Mouse (Mus musculus): ENCODE results near the gene Nup160. TPM values are rescaled to one million over a fixed set of nuclear protein-coding genes. Genes with fewer than 3 reads are reported as not detected.

The Nup160 gene
- polyA plus RNA-seq, 1 experiment from 2014 or later, result 8.9 TPM

DNA sequence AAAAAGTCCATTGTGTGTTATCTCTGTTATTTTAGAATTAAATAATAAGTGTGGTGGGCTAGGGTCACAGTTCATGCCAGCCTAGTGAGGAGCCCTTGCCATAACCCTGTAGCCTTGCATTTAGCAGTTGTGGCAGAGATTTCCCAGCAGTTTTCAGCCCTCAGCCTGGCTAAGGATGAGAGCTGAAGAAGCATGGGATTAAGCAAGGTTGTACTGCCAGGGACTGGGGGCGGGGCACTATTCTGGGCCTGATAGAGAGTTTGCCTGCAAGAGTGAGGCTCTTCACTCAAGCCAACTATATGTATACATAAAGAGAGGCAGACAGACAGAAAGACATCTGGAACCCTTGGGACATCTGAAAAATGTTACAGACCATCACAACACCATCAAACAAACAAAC, 18.0 kb upstream of the Nup160 start:
- TF ChIP-seq CTCF (IDR thresholded peaks at IDR 0.05; ENCODE audit: low read depth), result no peak
- no peaks in the 10 kb centered on the region for H3K36me3 ChIP-seq (ENCODE audit: control insufficient read depth, insufficient read depth)
- 92% methylated on average over 1 of the region's 1 CpGs for WGBS

DNA sequence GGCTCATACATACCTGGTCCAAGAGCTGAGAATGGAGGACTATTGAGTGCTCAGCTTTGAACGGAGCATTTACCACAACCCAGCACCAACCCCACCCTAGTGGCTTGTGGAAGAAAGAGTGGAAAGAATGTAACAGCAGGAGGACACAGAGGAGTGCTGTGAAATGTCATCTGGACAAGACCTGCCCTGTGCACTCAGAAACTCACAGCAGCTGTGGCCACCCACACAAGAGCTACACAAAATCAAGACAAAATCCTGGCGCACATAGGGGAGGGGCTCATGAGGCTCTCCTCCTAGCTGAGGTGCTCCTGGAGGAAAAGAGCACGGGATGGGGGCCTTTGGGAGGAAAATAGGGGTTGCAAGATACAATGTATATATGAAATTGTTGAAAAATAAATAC, 17.4 kb upstream of the Nup160 start:
- Histone ChIP-seq H3K36me3 (ENCODE audit: control insufficient read depth, insufficient read depth) (no peaks in the 10 kb centered on the region), H3K9ac (ENCODE audit: low read depth, low read length) (no peak overlapping the region), H3K4me3 (ENCODE audit: low read depth, low read length) (no peak overlapping the region), H3K27me3 (replicated peaks; ENCODE audit: control insufficient read depth, insufficient read depth, low read length) (no peaks in the 10 kb centered on the region), H3K4me1 (replicated peaks; ENCODE audit: control insufficient read depth, insufficient read depth, low read length) (no peaks in the 10 kb centered on the region), H3K4me2 (replicated peaks; ENCODE audit: low read depth) (no peak overlapping the region), H3K27ac (ENCODE audit: low read depth, low read length) (no peak overlapping the region), H3K9me3 (ENCODE audit: control insufficient read depth) (no peaks in the 10 kb centered on the region)
- 71% methylated on average over 3 of the region's 3 CpGs for WGBS
- ATAC-seq, result no peak
- no peak for TF ChIP-seq CTCF (IDR thresholded peaks at IDR 0.05; ENCODE audit: low read depth)

More for the DNA sequence above, 18.0 kb upstream of the Nup160 start:
- H3K4me2 ChIP-seq (replicated peaks; ENCODE audit: low read depth), result no peak overlapping the region
- H3K4me1 ChIP-seq (replicated peaks; ENCODE audit: control insufficient read depth, insufficient read depth, low read length), result no peaks in the 10 kb centered on the region
- H3K4me3 ChIP-seq (ENCODE audit: low read depth, low read length), result no peak overlapping the region
- H3K9me3 ChIP-seq (ENCODE audit: control insufficient read depth), result no peaks in the 10 kb centered on the region
- no peak for ATAC-seq
- no peaks in the 10 kb centered on the region for H3K27me3 ChIP-seq (replicated peaks; ENCODE audit: control insufficient read depth, insufficient read depth, low read length)
- no peak overlapping the region for H3K9ac ChIP-seq (ENCODE audit: low read depth, low read length)
- H3K27ac ChIP-seq (ENCODE audit: low read depth, low read length), result no peak overlapping the region

DNA sequence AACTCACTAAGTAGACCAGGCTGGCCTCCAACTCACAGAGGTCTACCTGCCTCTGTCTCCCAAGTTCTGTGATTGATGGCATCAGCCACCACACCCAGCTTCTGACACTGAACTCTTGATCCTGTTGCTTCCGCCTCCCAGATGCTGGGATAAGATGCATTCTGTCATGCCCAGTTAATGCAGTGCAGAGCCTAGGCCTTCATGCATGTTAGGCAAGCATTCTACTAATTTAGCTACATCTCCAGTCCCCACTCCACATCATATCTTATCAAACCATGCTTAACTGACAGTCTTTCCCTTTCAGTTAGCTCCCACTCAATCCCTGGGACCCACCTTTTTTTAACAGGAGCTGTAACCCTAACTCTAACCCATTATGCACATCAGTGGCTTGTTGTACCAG, 16.1 kb upstream of the Nup160 start:
- H3K9ac ChIP-seq (ENCODE audit: low read depth, low read length), result no peak overlapping the region
- 78% methylated on average over 1 of the region's 1 CpGs for WGBS
- no peaks in the 10 kb centered on the region for H3K4me1 ChIP-seq (replicated peaks; ENCODE audit: control insufficient read depth, insufficient read depth, low read length)
- H3K4me3 ChIP-seq (ENCODE audit: low read depth, low read length), result no peak overlapping the region
- no peaks in the 10 kb centered on the region for H3K9me3 ChIP-seq (ENCODE audit: control insufficient read depth)
- no peaks in the 10 kb centered on the region for H3K27me3 ChIP-seq (replicated peaks; ENCODE audit: control insufficient read depth, insufficient read depth, low read length)
- no peak overlapping the region for H3K4me2 ChIP-seq (replicated peaks; ENCODE audit: low read depth)
- TF ChIP-seq CTCF (IDR thresholded peaks at IDR 0.05; ENCODE audit: low read depth), result no peak
- H3K36me3 ChIP-seq (ENCODE audit: control insufficient read depth, insufficient read depth), result no peaks in the 10 kb centered on the region
- H3K27ac ChIP-seq (ENCODE audit: low read depth, low read length), result no peak overlapping the region
- ATAC-seq, result no peak

DNA sequence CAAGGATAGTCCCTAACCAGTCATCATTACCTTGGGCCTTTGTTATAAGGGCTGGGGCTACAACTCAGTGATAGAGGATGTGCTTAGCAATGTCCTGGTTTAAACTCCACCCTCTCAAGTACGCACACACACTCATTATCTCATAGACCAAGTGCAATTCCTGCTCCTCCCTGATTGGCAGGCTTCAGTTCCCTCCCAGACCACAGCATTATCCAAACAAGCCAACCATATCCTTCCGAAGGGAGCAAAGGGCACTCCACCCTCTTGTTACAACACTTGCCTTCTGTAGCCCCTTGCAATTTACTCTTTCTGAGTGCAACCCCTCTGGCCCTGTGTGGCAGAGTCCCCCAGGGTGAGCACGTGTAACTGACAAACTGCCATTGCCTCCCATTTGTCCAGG, 15.6 kb upstream of the Nup160 start:
- WGBS, result 18% methylated on average over 3 of the region's 3 CpGs
- no peaks in the 10 kb centered on the region for H3K36me3 ChIP-seq (ENCODE audit: control insufficient read depth, insufficient read depth)
- no peak overlapping the region for H3K9ac ChIP-seq (ENCODE audit: low read depth, low read length)
- no peak overlapping the region for H3K4me3 ChIP-seq (ENCODE audit: low read depth, low read length)
- H3K9me3 ChIP-seq (ENCODE audit: control insufficient read depth), result no peaks in the 10 kb centered on the region
- H3K4me1 ChIP-seq (replicated peaks; ENCODE audit: control insufficient read depth, insufficient read depth, low read length), result no peaks in the 10 kb centered on the region
- no peak overlapping the region for H3K27ac ChIP-seq (ENCODE audit: low read depth, low read length)
- ATAC-seq, result peak; percentile 92
- no peaks in the 10 kb centered on the region for H3K27me3 ChIP-seq (replicated peaks; ENCODE audit: control insufficient read depth, insufficient read depth, low read length)
- no peak for TF ChIP-seq CTCF (IDR thresholded peaks at IDR 0.05; ENCODE audit: low read depth)
- H3K4me2 ChIP-seq (replicated peaks; ENCODE audit: low read depth), result no peak overlapping the region

DNA sequence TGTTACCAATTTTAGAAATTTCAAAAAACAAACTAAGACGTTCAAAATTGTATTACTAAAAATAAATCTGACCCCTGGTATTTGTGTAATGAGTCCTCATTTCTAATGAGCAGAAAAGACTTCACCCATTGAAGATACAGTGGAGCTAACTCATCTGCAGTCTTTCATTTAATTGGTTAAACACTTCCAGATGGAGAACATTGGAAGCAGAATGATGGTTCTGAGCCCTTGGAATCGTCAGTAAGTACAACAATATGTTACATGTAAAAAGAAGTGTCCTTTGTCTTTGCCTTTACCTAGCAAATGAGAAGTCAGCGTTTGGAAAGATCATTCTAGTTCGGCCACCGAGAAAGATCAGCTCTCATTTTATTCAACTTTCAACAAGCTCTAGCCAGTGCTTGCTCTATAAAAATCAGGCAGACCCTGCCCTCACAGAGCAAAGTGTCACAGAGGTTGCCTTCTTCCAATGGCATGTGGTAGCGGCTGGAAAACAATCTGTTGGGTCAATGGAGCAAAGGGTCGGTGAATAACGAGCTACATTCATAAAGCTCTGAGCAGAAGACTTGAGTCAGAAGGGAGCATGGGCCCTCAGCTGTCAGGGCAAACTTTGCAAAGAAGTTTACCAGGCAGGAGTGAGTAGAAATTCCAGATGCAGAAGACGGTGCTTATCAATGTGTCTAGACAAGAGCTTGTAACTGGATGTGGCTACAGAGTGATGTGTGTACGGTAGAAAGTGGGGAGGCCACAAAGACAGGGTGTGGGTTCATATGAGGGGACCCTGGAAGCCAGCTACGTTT, 10.2 kb upstream of the Nup160 start:
- 53% methylated on average over 11 of the region's 11 CpGs for WGBS
- no peaks in the 10 kb centered on the region for H3K4me1 ChIP-seq (replicated peaks; ENCODE audit: control insufficient read depth, insufficient read depth, low read length)
- no peaks in the 10 kb centered on the region for H3K27me3 ChIP-seq (replicated peaks; ENCODE audit: control insufficient read depth, insufficient read depth, low read length)
- no peak overlapping the region for H3K4me2 ChIP-seq (replicated peaks; ENCODE audit: low read depth)
- H3K4me3 ChIP-seq (ENCODE audit: low read depth, low read length), result no peak overlapping the region
- no peak for ATAC-seq
- TF ChIP-seq CTCF (IDR thresholded peaks at IDR 0.05; ENCODE audit: low read depth), result no peak
- no peaks in the 10 kb centered on the region for H3K9me3 ChIP-seq (ENCODE audit: control insufficient read depth)
- H3K9ac ChIP-seq (ENCODE audit: low read depth, low read length), result no peak overlapping the region
- no peak overlapping the region for H3K27ac ChIP-seq (ENCODE audit: low read depth, low read length)
- H3K36me3 ChIP-seq (ENCODE audit: control insufficient read depth, insufficient read depth), result no peaks in the 10 kb centered on the region

DNA sequence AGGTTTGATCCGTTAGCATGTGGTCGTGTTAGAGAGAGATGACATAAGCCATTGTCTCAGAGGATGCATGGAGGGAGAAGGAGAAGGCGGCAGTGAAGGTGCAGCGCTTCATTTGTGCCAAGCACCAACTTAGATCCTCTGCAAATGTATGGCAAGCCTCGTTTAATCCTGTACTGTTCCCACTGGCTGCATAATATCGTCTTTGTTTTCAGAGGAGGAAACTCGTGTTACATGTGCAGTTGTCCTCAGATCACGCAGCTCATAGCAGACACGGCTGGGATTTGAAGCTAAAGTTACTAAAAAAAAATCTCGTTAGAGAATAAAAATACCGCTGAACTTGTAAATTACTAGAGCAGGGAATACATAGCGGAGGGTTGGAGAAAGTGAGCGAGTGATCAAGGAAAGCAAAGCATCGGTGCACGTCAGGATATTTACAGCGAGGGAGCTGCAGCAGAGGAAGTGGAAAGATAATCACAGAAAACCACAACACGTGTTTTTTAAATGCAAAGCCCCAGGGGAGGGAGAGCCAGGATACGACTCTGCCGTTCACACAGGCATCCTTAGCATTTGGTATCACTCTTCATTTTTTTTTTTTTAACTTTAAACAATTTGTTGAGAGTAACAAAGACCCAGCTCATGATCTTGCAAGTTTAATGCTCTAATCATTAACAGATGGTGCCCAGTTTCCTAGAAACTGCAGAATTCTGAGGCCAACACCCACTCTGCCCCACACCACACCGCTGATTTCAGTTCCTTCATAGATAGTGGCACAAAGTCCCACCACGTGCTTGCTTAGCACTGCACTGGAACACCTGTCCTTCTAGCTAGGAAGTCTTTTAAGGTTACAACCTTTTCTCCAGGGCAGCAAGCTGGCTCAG, 9.4 kb upstream of the Nup160 start:
- WGBS, result 16% methylated on average over 21 of the region's 21 CpGs
- Histone ChIP-seq H3K27me3 (replicated peaks; ENCODE audit: control insufficient read depth, insufficient read depth, low read length) (no peaks in the 10 kb centered on the region), H3K27ac (ENCODE audit: low read depth, low read length) (no peak overlapping the region), H3K9me3 (ENCODE audit: control insufficient read depth) (no peaks in the 10 kb centered on the region), H3K36me3 (ENCODE audit: control insufficient read depth, insufficient read depth) (no peaks in the 10 kb centered on the region), H3K4me3 (ENCODE audit: low read depth, low read length) (no peak overlapping the region), H3K4me1 (replicated peaks; ENCODE audit: control insufficient read depth, insufficient read depth, low read length) (no peaks in the 10 kb centered on the region), H3K9ac (ENCODE audit: low read depth, low read length) (no peak overlapping the region), H3K4me2 (replicated peaks; ENCODE audit: low read depth) (peak overlapping the region; percentile 49)
- peak; percentile 95 for ATAC-seq
- TF ChIP-seq CTCF (IDR thresholded peaks at IDR 0.05; ENCODE audit: low read depth), result peak; percentile 33; the same call in 1 of the 2 replicates
